Mouse (Mus musculus): ENCODE measurements around the gene Spx. TPM values are rescaled to one million over a fixed set of nuclear protein-coding genes. Genes with fewer than 3 reads are reported as not detected.
A peak's percentile ranks its signal among the peaks of the same experiment; 100 is the strongest.

The Spx gene
- polyA plus RNA-seq (2015; fragmentation: Nextera tagmentation; extraction: Ambion mirVana), result 5.5 and 6.5 TPM in 2 replicates

DNA sequence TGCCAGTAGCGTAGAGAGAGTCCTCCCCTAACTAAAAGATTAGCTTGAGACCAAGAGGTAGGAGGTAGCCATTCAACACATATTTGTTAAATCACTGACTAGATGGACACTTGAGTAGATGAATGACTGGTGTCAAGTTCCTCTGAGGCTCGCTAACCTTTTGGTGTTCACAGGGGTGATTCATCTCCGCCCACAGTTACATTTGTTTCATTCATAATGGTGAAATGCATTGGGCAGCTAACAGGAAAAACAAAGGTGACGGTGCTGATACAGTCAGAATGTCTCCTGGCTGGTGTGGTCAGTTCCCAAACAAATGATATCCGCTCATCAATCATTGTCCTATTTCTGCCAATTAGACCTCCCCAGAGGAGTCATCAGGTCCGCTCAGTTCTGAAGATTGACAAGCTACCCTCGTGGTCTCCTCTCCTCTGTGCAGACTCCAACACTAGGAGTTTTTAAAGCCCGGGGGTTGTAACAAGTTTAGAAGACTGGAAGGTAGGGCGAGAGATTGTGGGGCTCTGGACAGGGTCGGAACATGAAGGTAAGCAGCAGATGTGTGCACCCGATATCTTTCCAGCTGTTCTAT is at the start of gene Spx:
TSS of gene Spx (plus strand) at position 536 of the 586 bp plus-strand sequence.
- Histone ChIP-seq H3K36me3 (no peaks in the 10 kb centered on the region; the same call in 1 of the 2 replicates), H3K4me3 (replicated peaks) (peak within 1 kb of the TSS; percentile 39), H3K27me3 (peaks cover 33% of the 10 kb centered on the region), H3K4me2 (replicated peaks) (peak within 1 kb of the TSS; percentile 63), H3K9ac (replicated peaks) (no peak within 1 kb of the TSS), H3K27ac (no peak within 1 kb of the TSS), H3K4me1 (replicated peaks) (peaks cover 16% of the 10 kb centered on the region), H3K9me3 (no peaks in the 10 kb centered on the region)
- 73% methylated on average over 11 of the region's 11 CpGs for WGBS
- ATAC-seq, result no peak

DNA sequence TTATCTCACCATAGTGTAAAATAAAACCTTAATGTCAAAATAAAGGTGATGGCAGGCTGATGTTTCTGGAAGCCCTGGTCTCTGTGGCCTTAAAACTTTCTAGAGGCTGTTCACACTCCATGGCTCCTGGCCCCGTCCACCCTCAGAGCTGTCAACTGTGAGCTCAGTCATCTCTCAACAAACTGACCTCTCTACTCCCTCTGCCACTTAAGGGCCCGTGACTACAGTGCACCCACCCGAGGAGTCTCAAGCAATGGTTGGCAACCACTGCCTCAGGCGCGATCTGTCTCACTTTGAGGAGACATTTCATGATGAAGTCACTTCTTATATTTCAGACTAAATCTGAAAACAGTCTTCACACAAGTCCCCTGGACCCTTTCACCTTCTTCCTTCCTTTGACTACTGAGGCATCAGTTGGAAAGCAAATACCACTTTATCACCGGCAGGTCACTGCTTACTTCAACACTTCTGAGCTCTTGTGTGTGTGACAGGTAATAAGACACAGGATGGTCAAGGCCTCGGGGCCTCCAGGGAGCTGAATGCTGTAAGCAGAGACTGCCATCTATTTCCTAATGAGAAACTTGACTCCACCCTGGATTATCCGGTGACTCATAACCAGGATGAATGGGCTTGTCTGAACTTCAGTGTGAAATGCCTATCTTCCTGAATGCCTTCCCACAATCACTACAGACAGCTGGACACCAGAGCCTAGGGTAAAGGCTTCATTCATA is 47.3 kb upstream of the Spx start:
- 93% methylated on average over 8 of the region's 8 CpGs for WGBS
- Histone ChIP-seq H3K4me3 (replicated peaks) (no peak overlapping the region), H3K36me3 (peaks cover 84% of the 10 kb centered on the region), H3K27ac (no peak overlapping the region), H3K9ac (replicated peaks) (no peak overlapping the region), H3K4me2 (replicated peaks) (no peak overlapping the region), H3K27me3 (no peaks in the 10 kb centered on the region), H3K9me3 (no peaks in the 10 kb centered on the region), H3K4me1 (replicated peaks) (no peaks in the 10 kb centered on the region)
- no peak for ATAC-seq

DNA sequence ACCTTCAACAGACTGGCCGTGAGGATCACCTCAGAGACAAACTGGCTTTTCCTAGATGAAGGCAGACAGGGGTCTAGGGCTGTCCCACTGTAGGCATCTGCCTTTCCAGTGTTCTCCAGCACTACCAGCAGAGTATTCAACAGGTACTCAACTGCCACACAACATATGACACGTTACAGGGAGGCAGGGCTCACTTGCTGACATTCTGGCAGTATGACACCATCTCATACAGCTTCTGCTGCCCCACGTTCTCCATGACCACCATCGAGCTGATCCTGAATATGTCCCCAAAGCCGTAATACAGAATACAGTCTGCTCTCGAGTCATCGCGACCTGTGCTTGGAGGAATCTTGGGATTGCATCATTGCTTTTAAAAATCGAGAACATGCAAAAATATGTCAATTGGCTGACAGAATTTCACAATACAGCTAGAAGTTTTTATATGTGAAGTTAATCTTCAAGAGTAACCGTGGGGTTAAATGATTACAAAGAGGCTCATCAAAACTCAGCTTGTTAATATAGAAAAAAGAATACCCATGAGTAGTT is 46.7 kb upstream of the Spx start:
- Histone ChIP-seq H3K4me1 (replicated peaks) (no peaks in the 10 kb centered on the region), H3K36me3 (peaks cover 83% of the 10 kb centered on the region), H3K9ac (replicated peaks) (no peak overlapping the region), H3K4me2 (replicated peaks) (no peak overlapping the region), H3K27me3 (no peaks in the 10 kb centered on the region), H3K4me3 (replicated peaks) (no peak overlapping the region), H3K27ac (no peak overlapping the region), H3K9me3 (no peaks in the 10 kb centered on the region)
- ATAC-seq, result no peak
- WGBS, result 94% methylated on average over 10 of the region's 10 CpGs

DNA sequence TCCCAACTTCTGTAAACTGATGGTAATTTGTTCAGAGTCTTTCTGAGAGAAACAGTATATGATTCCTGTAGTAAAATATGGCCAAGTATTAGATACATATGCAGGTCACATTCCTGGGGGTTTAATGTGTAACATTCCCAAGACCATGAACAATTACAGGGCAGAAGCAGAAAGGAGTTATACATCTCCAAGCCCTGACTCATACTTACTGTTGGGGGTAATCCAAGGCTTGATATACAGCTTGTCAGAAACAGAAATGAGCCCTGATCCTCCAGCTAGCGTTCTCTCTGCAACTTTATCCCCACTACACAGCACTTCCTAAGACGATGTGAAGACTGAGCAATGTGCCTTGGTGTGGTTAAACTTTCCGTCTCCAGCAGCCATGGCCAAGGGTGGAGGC is 45.7 kb upstream of the Spx start:
- no peak overlapping the region for H3K4me2 ChIP-seq (replicated peaks)

DNA sequence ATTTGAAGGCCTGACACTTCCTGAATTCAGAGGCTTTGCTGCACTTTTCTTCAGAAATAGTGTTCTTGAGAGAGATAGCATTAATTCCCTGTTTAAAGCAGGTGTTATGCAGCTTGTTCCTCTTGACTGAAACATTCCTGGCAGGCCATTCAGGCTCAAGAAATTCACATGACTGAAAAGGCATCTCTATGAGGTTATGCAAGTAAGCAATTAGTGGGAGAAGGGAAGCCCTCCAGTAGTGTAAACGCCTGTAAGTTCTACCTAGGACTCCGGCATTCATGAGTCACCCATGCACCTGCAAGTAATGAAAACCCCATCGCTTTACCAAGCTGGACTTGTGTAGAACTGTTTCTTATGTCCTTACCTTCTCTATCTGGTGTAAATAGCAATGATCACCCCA is 43.7 kb upstream of the Spx start:
- H3K27ac ChIP-seq, result no peak overlapping the region
- no peak for ATAC-seq
- no peaks in the 10 kb centered on the region for H3K27me3 ChIP-seq
- no peak overlapping the region for H3K9ac ChIP-seq (replicated peaks)
- H3K4me3 ChIP-seq (replicated peaks), result no peak overlapping the region
- no peaks in the 10 kb centered on the region for H3K9me3 ChIP-seq
- peaks cover 85% of the 10 kb centered on the region for H3K36me3 ChIP-seq
- 97% methylated on average over 3 of the region's 3 CpGs for WGBS
- H3K4me1 ChIP-seq (replicated peaks), result no peaks in the 10 kb centered on the region
- no peak overlapping the region for H3K4me2 ChIP-seq (replicated peaks)

More for the DNA sequence above, 45.7 kb upstream of the Spx start:
- no peak overlapping the region for H3K27ac ChIP-seq
- no peaks in the 10 kb centered on the region for H3K9me3 ChIP-seq
- WGBS, result 92% methylated on average over 3 of the region's 3 CpGs
- H3K36me3 ChIP-seq, result peaks cover 84% of the 10 kb centered on the region
- ATAC-seq, result no peak
- no peaks in the 10 kb centered on the region for H3K4me1 ChIP-seq (replicated peaks)
- H3K9ac ChIP-seq (replicated peaks), result no peak overlapping the region
- H3K4me3 ChIP-seq (replicated peaks), result no peak overlapping the region
- H3K27me3 ChIP-seq, result no peaks in the 10 kb centered on the region

DNA sequence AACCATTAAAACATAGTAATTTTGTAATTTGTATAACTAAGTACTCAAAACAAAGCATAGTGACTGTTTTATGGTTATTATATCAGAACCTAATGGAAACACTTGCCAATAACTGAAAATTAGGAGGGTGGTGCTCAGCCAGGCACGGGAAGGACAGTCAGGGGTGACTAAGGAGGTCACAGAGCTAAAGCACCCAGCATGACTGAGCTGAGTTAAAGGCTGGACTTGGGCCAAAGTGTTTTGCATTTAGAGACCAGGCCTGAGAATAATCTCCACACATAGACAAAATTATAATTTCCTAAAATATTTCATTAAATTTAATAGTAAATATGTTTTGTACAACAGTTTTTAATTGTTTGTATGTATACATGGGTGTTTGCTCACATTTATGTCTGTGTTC is 36.2 kb upstream of the Spx start:
- ATAC-seq, result no peak
- no peak overlapping the region for H3K4me2 ChIP-seq (replicated peaks)
- no peak overlapping the region for H3K27ac ChIP-seq
- H3K9ac ChIP-seq (replicated peaks), result no peak overlapping the region
- peaks cover 45% of the 10 kb centered on the region for H3K36me3 ChIP-seq
- WGBS, result 78% methylated on average over 1 of the region's 1 CpGs
- no peak overlapping the region for H3K4me3 ChIP-seq (replicated peaks)
- H3K4me1 ChIP-seq (replicated peaks), result no peaks in the 10 kb centered on the region
- H3K9me3 ChIP-seq, result no peaks in the 10 kb centered on the region
- H3K27me3 ChIP-seq, result no peaks in the 10 kb centered on the region

DNA sequence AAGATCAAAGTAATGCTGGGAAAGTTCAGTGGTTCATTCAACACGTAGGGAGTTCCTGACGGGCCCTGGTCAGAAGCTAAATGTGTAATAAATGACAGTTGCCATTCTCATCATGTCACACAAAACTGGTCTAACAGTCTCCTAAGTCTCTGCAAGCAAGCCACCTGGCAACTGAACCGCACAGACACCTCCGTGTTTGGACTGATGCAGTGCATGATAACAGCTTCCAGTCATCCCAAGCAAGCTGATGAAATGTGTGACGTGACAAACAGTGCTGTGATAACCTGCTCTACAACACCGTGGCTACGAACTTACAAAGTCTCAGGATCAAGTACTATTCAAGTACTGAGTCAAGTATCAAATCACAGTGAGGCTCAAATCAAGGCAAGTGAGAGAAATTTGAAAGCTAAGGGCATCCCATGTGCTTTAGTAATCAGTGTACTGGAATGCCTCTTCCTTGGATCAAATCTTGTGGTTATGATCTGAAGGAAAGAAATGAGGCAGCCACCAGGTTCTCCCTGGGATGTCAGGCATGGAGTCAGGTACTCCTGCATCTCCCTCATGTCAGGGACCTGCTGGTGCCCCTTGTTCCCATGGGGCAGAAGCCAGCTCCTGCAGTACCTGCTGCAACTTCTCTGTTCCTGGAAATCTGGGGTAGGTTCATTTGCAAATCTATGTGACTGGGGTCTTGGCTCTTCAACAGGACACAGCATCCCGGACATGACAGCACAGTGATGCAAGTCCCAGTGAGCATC is 34.5 kb upstream of the Spx start:
- Histone ChIP-seq H3K9ac (replicated peaks) (no peak overlapping the region), H3K27ac (no peak overlapping the region), H3K4me3 (replicated peaks) (no peak overlapping the region), H3K4me2 (replicated peaks) (no peak overlapping the region), H3K36me3 (peaks cover 31% of the 10 kb centered on the region), H3K27me3 (no peaks in the 10 kb centered on the region), H3K4me1 (replicated peaks) (no peaks in the 10 kb centered on the region), H3K9me3 (no peaks in the 10 kb centered on the region)
- ATAC-seq, result no peak
- 93% methylated on average over 8 of the region's 8 CpGs for whole genome bisulfite sequencing

DNA sequence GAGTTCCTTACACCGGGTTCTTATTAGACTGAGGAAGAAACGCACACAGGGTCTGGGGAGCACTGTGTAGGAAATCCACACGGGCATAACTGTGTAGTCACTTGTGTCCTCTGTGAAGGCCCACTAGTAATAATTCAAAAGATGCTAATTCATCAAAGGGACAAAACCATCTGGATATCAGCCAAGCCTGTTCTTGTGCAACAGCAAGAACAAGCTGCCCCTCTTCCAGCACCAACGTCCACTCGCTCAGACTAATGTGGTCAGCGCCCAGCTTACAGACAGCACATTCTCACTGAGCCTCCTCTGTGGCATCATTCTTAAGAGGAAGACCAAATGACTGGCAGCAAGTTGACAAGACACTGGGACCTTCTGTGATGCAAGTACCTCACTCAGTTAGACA is 33.3 kb upstream of the Spx start:
- Histone ChIP-seq H3K4me3 (replicated peaks) (no peak overlapping the region), H3K27ac (no peak overlapping the region), H3K36me3 (peaks cover 18% of the 10 kb centered on the region), H3K4me2 (replicated peaks) (no peak overlapping the region), H3K27me3 (no peaks in the 10 kb centered on the region), H3K9ac (replicated peaks) (no peak overlapping the region), H3K4me1 (replicated peaks) (no peaks in the 10 kb centered on the region), H3K9me3 (no peaks in the 10 kb centered on the region)
- ATAC-seq, result no peak
- 92% methylated on average over 6 of the region's 6 CpGs for WGBS

DNA sequence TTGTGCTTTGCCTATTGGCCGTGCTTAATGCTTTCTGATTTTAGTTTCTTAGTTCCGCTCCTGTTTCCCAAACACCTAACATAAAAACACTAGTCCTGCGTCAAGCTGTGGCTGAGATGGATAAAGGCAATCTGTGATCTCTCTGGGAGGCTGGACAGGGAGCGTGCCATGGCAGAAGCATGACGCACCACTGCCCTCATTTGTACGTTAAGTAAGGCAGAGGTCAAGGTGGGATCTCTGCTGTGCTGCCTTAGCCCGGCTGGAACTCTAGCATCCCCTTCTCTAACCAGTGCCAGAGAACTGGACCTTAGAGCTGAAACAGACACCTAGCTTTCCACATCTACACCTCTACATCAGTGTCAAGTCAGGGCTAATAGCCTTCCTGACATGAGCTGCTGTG is 31.6 kb upstream of the Spx start:
- Histone ChIP-seq H3K36me3 (peaks cover 5% of the 10 kb centered on the region), H3K27me3 (no peaks in the 10 kb centered on the region), H3K4me2 (replicated peaks) (no peak overlapping the region), H3K4me1 (replicated peaks) (peaks cover 6% of the 10 kb centered on the region), H3K27ac (no peak overlapping the region), H3K4me3 (replicated peaks) (no peak overlapping the region), H3K9ac (replicated peaks) (no peak overlapping the region), H3K9me3 (no peaks in the 10 kb centered on the region)
- WGBS, result 87% methylated on average over 7 of the region's 7 CpGs
- no peak for ATAC-seq

DNA sequence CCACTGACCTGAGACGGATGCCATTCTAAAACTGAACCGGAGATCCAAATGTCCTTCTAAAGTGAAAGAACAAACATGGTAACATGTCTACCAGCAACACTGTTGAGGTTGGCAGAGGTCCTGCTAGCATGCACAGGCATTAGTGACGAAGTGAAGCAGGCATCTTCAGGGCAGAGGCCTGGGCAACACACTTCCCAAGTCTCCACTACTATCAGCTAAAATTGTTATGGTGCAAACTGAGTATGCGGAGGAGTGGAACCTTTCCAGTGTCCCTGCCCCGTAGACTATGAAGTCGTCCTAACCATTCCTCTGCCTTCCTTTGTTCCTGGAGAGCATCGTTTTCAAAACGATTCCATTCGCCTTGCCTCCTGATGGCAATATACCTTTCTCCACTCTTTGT is 28.7 kb upstream of the Spx start:
- Histone ChIP-seq H3K27ac (no peak overlapping the region), H3K4me3 (replicated peaks) (no peak overlapping the region), H3K4me2 (replicated peaks) (no peak overlapping the region), H3K27me3 (no peaks in the 10 kb centered on the region), H3K9ac (replicated peaks) (no peak overlapping the region), H3K9me3 (no peaks in the 10 kb centered on the region), H3K36me3 (no peaks in the 10 kb centered on the region), H3K4me1 (replicated peaks) (peaks cover 25% of the 10 kb centered on the region)
- WGBS, result 93% methylated on average over 9 of the region's 9 CpGs
- no peak for ATAC-seq

DNA sequence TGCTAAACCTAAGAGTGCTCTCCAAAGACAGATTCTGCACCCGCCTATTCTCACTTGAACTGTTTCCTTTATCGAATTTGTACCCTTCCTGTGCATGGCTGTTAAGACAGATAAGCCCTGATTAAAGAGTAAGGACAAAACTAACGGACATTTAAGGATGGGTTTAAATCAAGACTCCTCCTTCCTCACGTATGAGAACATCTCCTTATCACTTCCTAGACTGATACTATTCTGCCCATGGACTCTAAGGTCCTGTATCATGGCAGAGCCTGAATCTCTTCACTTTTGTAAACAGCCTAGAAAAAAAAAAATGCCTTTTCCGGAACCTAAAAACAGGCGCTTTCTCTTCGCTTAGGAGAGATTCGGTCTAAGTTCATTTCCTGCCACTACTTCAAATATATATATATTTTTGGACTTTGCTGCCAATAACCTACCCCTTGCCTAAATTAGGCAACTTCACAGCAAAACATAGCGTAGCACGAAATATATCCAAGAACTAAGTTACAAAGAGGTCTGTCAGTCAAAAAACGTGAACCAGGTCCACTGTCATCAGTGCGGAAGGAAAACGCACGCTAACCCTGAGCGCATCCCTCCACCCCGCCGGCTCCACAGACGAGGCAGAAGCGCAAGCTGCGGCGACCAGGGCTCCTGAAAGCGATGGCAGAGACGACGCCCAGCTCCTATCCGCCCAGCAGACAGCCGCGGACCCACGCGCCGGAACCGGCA is 26.8 kb upstream of the Spx start:
- peak; percentile 90 for ATAC-seq

More for the DNA sequence above, 26.8 kb upstream of the Spx start:
- Histone ChIP-seq H3K4me1 (replicated peaks) (peaks cover 25% of the 10 kb centered on the region), H3K36me3 (no peaks in the 10 kb centered on the region), H3K4me2 (replicated peaks) (peak overlapping the region; percentile 86), H3K9me3 (no peaks in the 10 kb centered on the region), H3K27me3 (no peaks in the 10 kb centered on the region), H3K27ac (no peak overlapping the region), H3K4me3 (replicated peaks) (peak overlapping the region; percentile 100), H3K9ac (replicated peaks) (peak overlapping the region; percentile 55)
- WGBS, result 7% methylated on average over 31 of the region's 31 CpGs

Measured in midbrain, embryonic 13.5 days (tissue).